Mouse (Mus musculus) heart, adult 8-10 months (tissue): ENCODE data around the gene H2afy2. TPM values are rescaled to one million over a fixed set of nuclear protein-coding genes. Genes with fewer than 3 reads are reported as not detected.

Experiments used
- DNase-seq: peaks from one replicate; pipeline ENCODE4 v3.0.0; 2022; ENCODE audit warnings: low spot score
- total RNA-seq, 4 experiments: library from RNA; stranded (reverse); gene quantifications; 2 replicates each; pipeline ENCODE4 v1.2.4; 2022

The H2afy2 gene
- total RNA-seq, 4 experiments from 2014 or later = 3.7 to 5.2 (median 4.6) TPM

DNA sequence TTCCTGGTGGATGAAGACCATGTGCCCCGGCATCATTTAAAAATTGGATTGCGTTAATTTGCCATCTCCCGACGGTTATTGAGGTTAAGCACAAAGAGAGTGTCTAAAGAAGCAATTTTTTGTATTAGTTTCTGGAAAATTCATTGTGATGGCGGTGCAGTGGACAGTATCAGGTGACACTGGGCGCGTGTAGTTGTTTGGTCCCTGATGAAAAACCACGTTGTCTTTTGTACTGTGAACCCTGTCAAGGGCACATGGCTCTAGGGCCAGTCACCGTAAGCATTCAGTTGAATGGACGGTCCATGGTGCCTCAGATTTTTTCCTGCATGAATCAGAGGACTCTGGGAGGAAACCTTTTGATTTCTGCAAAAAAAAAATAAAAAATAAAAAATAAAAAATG is 467 bp upstream of the H2afy2 start:
- DNase-seq = no peak

- peak; percentile 8 for DNase-seq
Observed at GRCm38 (mm10) chr10:61782799-61783611, 942 bp downstream of the H2afy2 start.

DNA sequence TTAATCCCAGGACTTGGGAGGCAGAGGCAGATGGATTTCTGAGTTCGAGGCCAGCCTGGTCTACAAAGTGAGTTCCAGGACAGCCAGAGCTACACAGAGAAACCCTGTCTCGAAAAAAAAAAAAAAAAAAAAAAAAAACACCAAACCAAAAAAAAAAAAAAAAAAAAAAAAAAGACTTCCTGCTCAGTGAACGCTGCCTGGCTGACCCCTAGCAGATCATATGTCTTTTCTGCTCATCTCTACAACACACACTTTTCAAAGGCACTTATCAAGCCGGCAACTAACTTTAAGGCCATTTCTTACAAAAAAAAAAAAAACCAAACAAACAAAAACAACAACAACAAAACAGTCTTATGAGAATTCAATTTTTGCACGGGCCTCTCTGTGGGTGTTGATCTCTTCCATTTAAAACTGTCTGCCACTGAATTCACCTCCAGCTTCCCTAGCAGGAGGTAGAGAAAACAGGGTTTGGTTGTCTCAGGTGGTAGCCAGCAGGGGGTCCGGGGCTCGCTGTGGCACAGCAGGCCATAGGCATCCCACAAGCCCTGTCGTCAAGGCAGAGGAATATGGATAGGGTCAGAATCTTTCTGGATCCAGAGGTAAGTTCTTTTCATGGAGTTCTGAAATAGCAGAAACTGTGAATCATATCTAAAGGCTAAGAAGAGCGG is 2.4 kb downstream of the H2afy2 start:
- no peak for DNase-seq

DNA sequence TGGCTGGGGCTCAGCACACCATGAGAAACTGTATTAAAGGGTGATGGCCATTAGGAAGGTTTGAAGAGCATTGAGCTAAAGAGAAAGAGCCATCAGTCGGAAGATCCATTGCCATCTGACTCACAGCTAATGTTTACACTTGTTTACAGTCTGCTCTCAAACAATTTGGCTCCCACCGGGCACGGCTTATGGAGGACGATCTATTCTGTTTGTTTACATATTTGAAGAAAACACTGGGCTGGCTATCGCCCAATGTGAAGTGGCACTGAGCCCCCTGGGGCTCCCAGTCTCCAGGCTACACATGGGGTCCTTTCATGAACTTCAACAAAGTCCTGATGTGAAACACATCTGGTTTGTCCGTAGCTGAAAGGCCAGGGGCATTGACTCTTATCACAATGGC is 17.1 kb downstream of the H2afy2 start:
- DNase-seq = no peak

GRCm38 (mm10) chr10:61765558-61765957 is 18.4 kb downstream of the H2afy2 start:
- DNase-seq = no peak

GRCm38 (mm10) chr10:61764689-61765088 is 19.3 kb downstream of the H2afy2 start:
- peak; percentile 26 for DNase-seq

- peak; percentile 34 for DNase-seq
Observed at GRCm38 (mm10) chr10:61759869-61760268, 24.1 kb downstream of the H2afy2 start.

DNA sequence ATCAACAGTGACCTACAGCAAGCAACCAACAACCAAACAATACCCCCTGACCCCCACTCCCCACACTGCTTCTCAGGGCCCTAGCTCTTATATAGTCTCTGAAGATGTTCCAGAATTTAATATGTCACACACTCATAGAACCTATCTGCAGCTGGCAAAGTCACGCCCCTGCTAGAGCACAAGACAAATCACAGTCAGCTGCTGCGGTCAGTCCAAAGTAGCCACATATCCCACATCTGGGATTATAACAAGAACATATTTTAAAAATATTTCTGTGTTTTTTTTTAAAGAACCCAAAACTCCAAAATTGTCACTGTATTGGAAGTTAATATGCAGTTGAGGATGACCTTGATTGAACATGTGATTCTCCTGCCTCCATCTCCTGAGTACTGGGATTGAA is 25.0 kb downstream of the H2afy2 start:
- DNase-seq = no peak

GRCm38 (mm10) chr10:61757022-61757421 is 26.9 kb downstream of the H2afy2 start:
- DNase-seq = peak; percentile 45

DNA sequence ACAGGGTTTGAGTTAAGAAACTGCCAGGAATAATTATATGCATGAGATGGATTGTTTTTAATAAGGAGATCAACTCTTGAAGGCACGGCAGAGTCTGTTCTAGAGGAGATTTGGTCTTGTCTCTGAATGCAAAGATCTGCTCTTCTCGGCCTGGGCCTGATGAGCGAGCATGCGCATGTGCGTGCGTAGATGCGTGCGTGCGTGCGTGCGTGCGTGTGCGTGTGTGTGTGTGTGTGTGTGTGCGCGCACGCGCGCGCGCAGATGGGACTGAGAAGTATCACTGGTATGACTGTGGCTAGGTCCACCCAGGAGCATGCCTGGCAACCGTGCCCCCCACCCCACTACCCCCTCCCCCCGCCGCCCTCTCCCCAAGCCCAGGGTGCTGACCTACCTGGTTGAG is 30.9 kb downstream of the H2afy2 start:
- DNase-seq = no peak

DNA sequence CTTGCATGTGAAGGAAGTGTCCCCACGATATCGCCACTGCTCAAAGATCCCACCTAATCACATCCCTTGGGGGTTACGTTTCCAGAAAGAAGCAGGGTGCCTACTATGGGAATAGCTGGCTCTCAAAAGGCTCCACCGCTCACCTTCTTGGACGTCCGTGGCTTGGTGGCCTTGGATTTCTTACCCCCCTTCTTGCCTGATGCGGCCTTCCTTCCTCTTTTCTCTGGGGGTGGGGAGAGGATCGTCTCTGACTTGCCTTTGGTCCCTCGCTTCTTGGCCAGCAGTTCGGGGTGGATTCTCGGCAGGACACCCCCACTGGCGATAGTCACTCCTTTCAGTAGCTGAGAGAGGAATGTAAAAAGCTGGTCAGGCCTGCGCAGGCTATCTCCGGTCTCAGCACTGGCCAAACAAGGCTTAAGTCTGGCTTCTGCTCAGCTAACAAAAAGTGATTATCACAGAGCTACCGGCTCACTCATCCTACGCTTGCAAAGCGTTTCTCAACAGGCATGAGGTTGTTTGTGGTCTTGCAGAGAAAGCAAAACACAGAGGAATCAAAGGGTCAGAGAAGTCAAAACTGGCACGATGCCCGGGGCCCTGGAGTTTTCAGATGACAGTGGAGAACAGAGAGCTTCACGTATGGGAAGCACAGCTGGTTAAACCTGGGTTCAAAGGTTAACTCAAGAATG is 32.3 kb downstream of the H2afy2 start:
- DNase-seq = no peak

DNA sequence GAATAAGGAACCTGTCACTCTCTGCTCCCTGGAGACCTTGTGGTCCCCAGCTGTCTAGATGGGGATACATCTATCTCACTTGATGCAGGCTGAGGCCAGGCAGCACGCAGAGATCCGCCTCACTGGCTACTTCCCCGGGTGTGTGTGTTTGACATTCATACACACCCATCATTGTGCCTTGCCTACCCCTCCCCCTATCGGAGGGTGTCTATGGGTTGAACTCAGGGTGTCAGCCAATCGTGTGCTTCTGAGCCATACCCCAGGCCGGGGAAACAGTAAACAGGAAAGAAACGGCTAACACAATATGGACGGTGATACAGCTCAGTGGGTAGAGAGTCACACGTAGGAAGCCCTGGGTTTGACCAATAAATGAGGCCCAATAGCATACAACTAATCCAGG is 33.9 kb downstream of the H2afy2 start:
- DNase-seq = no peak

DNA sequence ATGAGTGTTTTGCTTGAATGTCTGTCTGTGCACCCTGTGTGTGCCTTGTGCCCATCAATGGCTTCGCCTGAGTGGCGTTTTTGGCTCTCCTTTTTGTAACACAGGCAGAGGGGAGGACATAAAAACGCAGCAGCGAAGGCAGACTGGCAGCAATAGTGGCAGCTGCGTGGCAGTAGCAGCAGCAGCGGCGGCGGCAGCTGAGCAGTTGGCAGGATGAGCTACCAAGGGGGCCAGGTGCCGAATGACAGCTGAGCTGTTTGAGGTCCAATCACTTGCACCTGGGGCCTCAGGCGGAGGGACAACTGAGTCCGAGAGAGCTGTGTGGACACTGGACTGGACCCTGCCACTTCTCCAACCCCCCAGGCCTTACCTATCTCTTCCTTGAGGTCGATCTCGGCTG is 36.6 kb downstream of the H2afy2 start:
- no peak for DNase-seq

DNA sequence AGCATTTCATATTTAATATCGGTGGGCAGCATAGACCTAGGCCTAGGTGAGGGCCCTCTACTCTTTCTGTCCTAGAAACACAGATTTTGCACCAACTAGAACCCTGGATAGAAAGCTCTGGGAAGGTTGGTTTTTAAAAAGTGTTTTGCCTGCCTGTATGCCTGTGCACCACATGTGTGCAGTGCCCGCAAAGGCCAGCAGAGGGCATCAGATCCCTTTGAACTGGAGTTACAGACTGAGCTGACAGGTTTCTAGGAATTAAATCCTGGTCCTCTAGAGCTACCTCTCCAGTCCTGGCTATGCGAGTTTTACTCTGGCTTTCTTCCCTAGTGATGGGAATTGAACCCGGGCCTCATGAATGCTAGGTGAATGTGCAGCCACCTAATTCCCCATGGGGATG is 38.8 kb downstream of the H2afy2 start:
- no peak for DNase-seq

DNA sequence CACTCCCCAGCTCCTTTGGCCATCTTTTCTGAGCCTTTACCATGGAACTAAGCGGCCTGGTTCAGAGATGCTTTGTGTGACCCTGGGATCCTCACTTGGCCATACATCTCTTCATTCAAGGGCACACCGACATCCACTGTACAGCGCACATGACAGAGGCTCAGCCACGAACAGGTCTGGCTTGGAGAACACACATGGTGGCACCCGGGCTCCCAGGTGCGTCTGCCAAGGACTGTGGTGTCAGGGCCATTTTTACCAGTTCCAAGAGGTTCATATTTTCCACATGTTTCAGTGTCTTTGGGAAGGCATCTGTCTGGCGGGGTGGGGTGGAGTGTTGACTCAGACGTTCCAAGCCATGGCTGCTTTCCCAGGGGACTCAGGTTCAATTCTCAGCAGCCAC is 41.6 kb downstream of the H2afy2 start:
- no peak for DNase-seq

GRCm38 (mm10) chr10:61741873-61742272 is 42.1 kb downstream of the H2afy2 start:
- no peak for DNase-seq

- no peak for DNase-seq
Observed at GRCm38 (mm10) chr10:61741306-61741705, 42.6 kb downstream of the H2afy2 start.

- DNase-seq = no peak
Observed at GRCm38 (mm10) chr10:61738126-61738525, 45.8 kb downstream of the H2afy2 start.

GRCm38 (mm10) chr10:61737537-61737936 is 46.4 kb downstream of the H2afy2 start:
- DNase-seq = no peak

- no peak for DNase-seq
Observed at GRCm38 (mm10) chr10:61736671-61737078, 47.3 kb downstream of the H2afy2 start.

DNA sequence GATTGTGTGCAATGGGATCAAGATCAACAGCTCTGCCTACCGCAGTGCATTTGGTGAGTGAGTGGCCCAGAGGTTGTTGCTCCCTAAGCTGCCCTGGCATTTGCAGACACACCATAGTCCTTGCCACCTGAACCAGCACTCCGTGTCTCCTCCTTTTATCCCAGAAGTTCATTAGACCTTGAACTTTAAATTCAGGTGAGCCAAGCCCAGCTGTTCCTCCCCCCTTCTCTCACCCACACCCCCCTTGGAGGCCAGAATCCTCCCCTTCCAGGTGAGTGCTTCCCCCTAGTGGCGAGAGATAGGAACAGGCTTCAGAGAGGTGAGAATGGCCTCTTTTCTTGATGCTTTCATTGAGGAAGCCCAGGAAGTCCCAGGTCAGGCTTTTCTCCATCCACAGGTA is 49.6 kb downstream of the H2afy2 start:
- no peak for DNase-seq

- DNase-seq = no peak
Observed at GRCm38 (mm10) chr10:61730171-61730570, 53.8 kb downstream of the H2afy2 start.

GRCm38 (mm10) chr10:61729181-61729580 is 54.8 kb downstream of the H2afy2 start:
- no peak for DNase-seq
